Mouse (Mus musculus) neural tube, embryonic 13.5 days (tissue): ENCODE measurements around the gene Angel2. TPM values are rescaled to one million over a fixed set of nuclear protein-coding genes. Genes with fewer than 3 reads are reported as not detected.
A peak's percentile ranks its signal among the peaks of the same experiment; 100 is the strongest.
"Not testable (repeated sequence)": the region's sequence is repeated elsewhere in the genome, so short reads cannot be mapped to it uniquely, and the experiment has no call there.

Experiments
- ATAC-seq: fragments of 200-750 bp; cut with Nextera tagmentation; 2 replicates; pipeline ENCODE4 v1.8.0; 2017; ENCODE audit warnings: low read depth, mild to moderate bottlenecking, moderate TSS enrichment, moderate library complexity
- H3K27ac ChIP-seq: fragments of 300-500 bp; sonication (generic); replicated peaks from 2 replicates; pipeline ENCODE4 v1.5.1; 2015; ENCODE audit warnings: moderate library complexity, mild to moderate bottlenecking, inconsistent platforms
- H3K27me3 ChIP-seq: fragments of 300-500 bp; sonication (generic); 2 replicates; pipeline ENCODE4 v1.6.1; 2015; ENCODE audit warnings: mild to moderate bottlenecking, inconsistent platforms
- H3K36me3 ChIP-seq: fragments of 300-500 bp; sonication (generic); 2 replicates; pipeline ENCODE4 v1.6.1; 2015; ENCODE audit warnings: mild to moderate bottlenecking, inconsistent platforms
- H3K4me1 ChIP-seq: fragments of 300-500 bp; sonication (generic); replicated peaks from 2 replicates; pipeline ENCODE4 v1.6.1; 2015; ENCODE audit warnings: inconsistent platforms
- H3K4me2 ChIP-seq: fragments of 300-500 bp; sonication (generic); 2 replicates; pipeline ENCODE4 v1.6.1; 2015; ENCODE audit warnings: inconsistent platforms, mild to moderate bottlenecking, moderate library complexity
- H3K4me3 ChIP-seq: fragments of 300-500 bp; sonication (generic); 2 replicates; pipeline ENCODE4 v1.5.1; 2015; ENCODE audit warnings: mild to moderate bottlenecking, inconsistent platforms
- H3K9ac ChIP-seq: fragments of 300-500 bp; sonication (generic); 2 replicates; pipeline ENCODE4 v1.6.1; 2015; ENCODE audit warnings: moderate library complexity, mild to moderate bottlenecking, inconsistent platforms
- H3K9me3 ChIP-seq: fragments of 300-500 bp; sonication (generic); 2 replicates; pipeline ENCODE4 v1.6.1; 2016; ENCODE audit warnings: inconsistent platforms
- WGBS: fragments of 180-500 bp; shearing (Covaris S2); methylation state at CpG from one replicate; pipeline ENCODE4 v1.1.7; 2015; 5-methylcytosine and 5-hydroxymethylcytosine counted together
- polyA plus RNA-seq: library from polyadenylated mRNA; unstranded; fragments of >200 nt; fragmentation: Nextera tagmentation; extraction: Ambion mirVana; gene quantifications from 2 replicates; pipeline ENCODE4 v1.2.1, GENCODE M21; 2015

The Angel2 gene
- polyA plus RNA-seq: 51.4 and 63.2 TPM in 2 replicates

GRCm38 (mm10) chr1:190924812-190925211, at the start of gene Angel2:
Gene Angel2 (plus strand): TSS chr1:190925112.
- peaks cover 17% of the 10 kb centered on the region for H3K4me1 ChIP-seq
- not testable (repeated sequence) for H3K4me2 ChIP-seq, ATAC-seq, H3K27me3 ChIP-seq, H3K36me3 ChIP-seq, H3K27ac ChIP-seq, H3K4me3 ChIP-seq, H3K9me3 ChIP-seq, H3K9ac ChIP-seq
- WGBS: 87% methylated on average over 3 of the region's 3 CpGs

GRCm38 (mm10) chr1:190875751-190876150, 49.2 kb upstream of the Angel2 start:
- Histone ChIP-seq H3K9me3 (no peaks in the 10 kb centered on the region), H3K4me1 (no peaks in the 10 kb centered on the region), H3K36me3 (peaks cover 46% of the 10 kb centered on the region), H3K27me3 (no peaks in the 10 kb centered on the region), H3K4me3 (no peak overlapping the region), H3K27ac (no peak overlapping the region), H3K9ac (no peak overlapping the region), H3K4me2 (no peak overlapping the region)
- no peak for ATAC-seq
- 91% methylated on average over 6 of the region's 6 CpGs for WGBS

DNA sequence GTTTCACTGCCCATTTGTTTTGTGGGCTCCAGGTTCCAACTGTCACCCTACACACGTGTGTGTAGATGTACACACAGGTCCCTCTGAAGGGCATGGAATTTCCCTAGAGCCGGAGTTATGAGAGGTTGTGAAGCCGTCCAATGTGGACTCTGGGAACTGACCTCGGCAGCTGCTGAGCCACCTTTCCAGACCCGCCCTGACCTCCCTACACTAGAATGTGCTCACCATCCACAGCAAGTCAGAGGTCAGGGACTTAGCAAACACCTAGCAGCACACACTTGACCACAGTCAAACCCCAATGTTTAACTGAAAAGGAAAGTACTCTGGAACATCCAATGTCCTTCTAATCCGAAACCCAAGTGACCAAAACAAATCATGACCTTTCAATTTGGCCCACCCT, 44.3 kb upstream of the Angel2 start:
- H3K9me3 ChIP-seq: no peaks in the 10 kb centered on the region
- ATAC-seq: no peak
- H3K4me3 ChIP-seq: no peak overlapping the region
- peaks cover 48% of the 10 kb centered on the region for H3K36me3 ChIP-seq
- 92% methylated on average over 6 of the region's 6 CpGs for WGBS
- no peak overlapping the region for H3K27ac ChIP-seq
- H3K27me3 ChIP-seq: no peaks in the 10 kb centered on the region
- no peak overlapping the region for H3K9ac ChIP-seq
- H3K4me1 ChIP-seq: no peaks in the 10 kb centered on the region
- H3K4me2 ChIP-seq: no peak overlapping the region

DNA sequence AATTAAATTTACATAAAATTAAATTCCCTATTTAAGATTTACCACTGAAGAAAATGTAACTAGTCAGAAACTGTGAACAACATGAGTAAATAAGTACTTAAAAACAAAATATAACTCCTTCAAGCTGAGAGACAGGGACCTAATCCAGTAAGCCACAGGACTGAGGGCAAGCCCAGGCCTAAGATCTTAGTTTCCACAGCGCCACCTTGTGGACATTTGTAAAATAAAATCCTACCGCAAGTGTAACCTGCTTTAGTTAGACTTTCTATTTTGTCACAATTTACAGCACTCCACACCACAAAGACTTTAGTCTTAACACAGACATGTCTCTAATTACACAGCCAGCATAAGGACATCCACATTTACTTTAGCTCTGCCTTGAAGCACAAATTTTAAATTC, 43.5 kb upstream of the Angel2 start:
- Histone ChIP-seq H3K4me2 (no peak overlapping the region), H3K4me1 (no peaks in the 10 kb centered on the region), H3K36me3 (peaks cover 46% of the 10 kb centered on the region), H3K9me3 (no peaks in the 10 kb centered on the region), H3K4me3 (no peak overlapping the region), H3K27ac (no peak overlapping the region), H3K9ac (no peak overlapping the region), H3K27me3 (no peaks in the 10 kb centered on the region)
- WGBS: 4% methylated on average over 2 of the region's 2 CpGs
- peak; percentile 53; the same call in 1 of the 2 replicates for ATAC-seq

GRCm38 (mm10) chr1:190886014-190886413, 38.9 kb upstream of the Angel2 start:
- H3K4me1 ChIP-seq: no peaks in the 10 kb centered on the region
- peaks cover 64% of the 10 kb centered on the region for H3K36me3 ChIP-seq
- ATAC-seq: no peak
- no peak overlapping the region for H3K9ac ChIP-seq
- H3K27me3 ChIP-seq: no peaks in the 10 kb centered on the region
- no peak overlapping the region for H3K4me3 ChIP-seq
- WGBS: 84% methylated on average over 4 of the region's 4 CpGs
- no peak overlapping the region for H3K27ac ChIP-seq
- no peaks in the 10 kb centered on the region for H3K9me3 ChIP-seq
- H3K4me2 ChIP-seq: no peak overlapping the region

GRCm38 (mm10) chr1:190888031-190888430, 36.9 kb upstream of the Angel2 start:
- Histone ChIP-seq H3K36me3 (peaks cover 73% of the 10 kb centered on the region), H3K9me3 (no peaks in the 10 kb centered on the region), H3K4me2 (no peak overlapping the region), H3K27ac (no peak overlapping the region), H3K27me3 (no peaks in the 10 kb centered on the region), H3K9ac (no peak overlapping the region), H3K4me1 (no peaks in the 10 kb centered on the region), H3K4me3 (no peak overlapping the region)
- ATAC-seq: no peak
- WGBS: 92% methylated on average over 2 of the region's 2 CpGs

- Histone ChIP-seq H3K9ac (no peak overlapping the region), H3K36me3 (peaks cover 76% of the 10 kb centered on the region), H3K4me3 (no peak overlapping the region), H3K9me3 (no peaks in the 10 kb centered on the region), H3K4me2 (no peak overlapping the region), H3K27me3 (no peaks in the 10 kb centered on the region), H3K27ac (no peak overlapping the region), H3K4me1 (no peaks in the 10 kb centered on the region)
- WGBS: 91% methylated on average over 16 of the region's 16 CpGs
- no peak for ATAC-seq
These were observed 36.3 kb upstream of the Angel2 start for GRCm38 (mm10) chr1:190888646-190889045.

DNA sequence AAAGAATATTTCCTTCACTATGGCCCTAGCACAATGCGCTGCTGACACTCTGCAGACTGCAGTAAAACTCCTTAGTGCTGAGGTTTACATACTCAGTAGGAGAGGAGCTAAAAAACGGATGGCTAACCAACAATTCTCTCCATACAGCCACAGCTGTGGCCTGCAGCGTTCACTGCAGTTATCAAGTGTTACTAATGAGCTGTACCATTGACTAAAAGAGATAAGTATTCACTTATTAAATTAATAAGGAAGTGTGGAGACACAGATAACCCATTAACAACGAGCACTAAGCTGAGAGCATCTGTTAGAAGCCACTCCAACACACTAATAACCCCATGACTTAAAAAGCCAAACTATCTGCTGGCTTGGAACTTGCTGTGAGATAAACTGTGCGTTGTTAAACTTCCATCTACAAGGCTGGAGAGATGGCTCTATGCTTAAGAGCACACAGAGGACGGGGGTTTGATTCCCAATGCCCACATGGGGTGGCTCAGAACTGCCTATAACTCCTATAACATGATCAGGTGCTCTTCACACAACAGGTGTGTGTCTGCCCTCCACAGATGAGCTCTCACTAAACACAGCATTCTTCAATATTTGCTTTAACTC, 31.2 kb upstream of the Angel2 start:
- Histone ChIP-seq H3K4me1 (no peaks in the 10 kb centered on the region), H3K4me3 (no peak overlapping the region), H3K4me2 (no peak overlapping the region), H3K27ac (no peak overlapping the region), H3K9ac (no peak overlapping the region), H3K27me3 (no peaks in the 10 kb centered on the region), H3K36me3 (peaks cover 79% of the 10 kb centered on the region), H3K9me3 (no peaks in the 10 kb centered on the region)
- 76% methylated on average over 6 of the region's 6 CpGs for WGBS
- ATAC-seq: no peak

- H3K36me3 ChIP-seq: peaks cover 58% of the 10 kb centered on the region
- H3K9ac ChIP-seq: no peak overlapping the region
- H3K4me3 ChIP-seq: no peak overlapping the region
- H3K4me2 ChIP-seq: no peak overlapping the region
- no peak for ATAC-seq
- H3K9me3 ChIP-seq: no peaks in the 10 kb centered on the region
- 92% methylated on average over 3 of the region's 3 CpGs for WGBS
- no peak overlapping the region for H3K27ac ChIP-seq
- H3K4me1 ChIP-seq: no peaks in the 10 kb centered on the region
- H3K27me3 ChIP-seq: no peaks in the 10 kb centered on the region
These were observed 26.7 kb upstream of the Angel2 start for GRCm38 (mm10) chr1:190898186-190898585.

GRCm38 (mm10) chr1:190898899-190899575, 25.9 kb upstream of the Angel2 start:
- WGBS: 84% methylated on average over 9 of the region's 9 CpGs
- peaks cover 57% of the 10 kb centered on the region for H3K36me3 ChIP-seq
- no peak for ATAC-seq

DNA sequence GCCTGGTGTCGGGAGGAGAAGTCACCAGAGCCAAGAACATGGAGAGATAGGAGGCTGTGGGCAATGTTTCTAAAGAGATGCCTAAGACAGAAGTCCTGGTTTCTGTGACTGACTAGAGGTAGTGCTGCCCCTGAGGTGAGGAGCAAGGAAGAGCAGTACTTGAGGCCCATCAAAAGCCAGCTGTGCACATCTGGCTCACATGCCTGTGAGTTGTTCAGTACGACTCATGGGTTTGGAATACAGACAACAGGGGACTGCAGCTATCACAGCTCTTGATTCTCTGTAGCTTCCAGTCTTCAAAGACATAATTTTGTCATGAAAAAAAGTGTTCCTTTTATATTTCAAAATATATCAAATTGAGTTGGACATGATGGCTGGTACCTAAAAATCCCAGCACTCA, 23.8 kb upstream of the Angel2 start:
- H3K27me3 ChIP-seq: no peaks in the 10 kb centered on the region
- no peak overlapping the region for H3K27ac ChIP-seq
- 69% methylated on average over 2 of the region's 2 CpGs for WGBS
- no peak for ATAC-seq
- no peaks in the 10 kb centered on the region for H3K9me3 ChIP-seq
- H3K4me3 ChIP-seq: no peak overlapping the region
- no peak overlapping the region for H3K4me2 ChIP-seq
- peaks cover 15% of the 10 kb centered on the region for H3K4me1 ChIP-seq
- H3K36me3 ChIP-seq: peaks cover 59% of the 10 kb centered on the region
- H3K9ac ChIP-seq: no peak overlapping the region

More at GRCm38 (mm10) chr1:190898899-190899575, 25.9 kb upstream of the Angel2 start:
- H3K4me3 ChIP-seq: no peak overlapping the region
- no peaks in the 10 kb centered on the region for H3K27me3 ChIP-seq
- no peak overlapping the region for H3K27ac ChIP-seq
- H3K4me2 ChIP-seq: no peak overlapping the region
- no peak overlapping the region for H3K9ac ChIP-seq
- H3K9me3 ChIP-seq: no peaks in the 10 kb centered on the region
- no peaks in the 10 kb centered on the region for H3K4me1 ChIP-seq

DNA sequence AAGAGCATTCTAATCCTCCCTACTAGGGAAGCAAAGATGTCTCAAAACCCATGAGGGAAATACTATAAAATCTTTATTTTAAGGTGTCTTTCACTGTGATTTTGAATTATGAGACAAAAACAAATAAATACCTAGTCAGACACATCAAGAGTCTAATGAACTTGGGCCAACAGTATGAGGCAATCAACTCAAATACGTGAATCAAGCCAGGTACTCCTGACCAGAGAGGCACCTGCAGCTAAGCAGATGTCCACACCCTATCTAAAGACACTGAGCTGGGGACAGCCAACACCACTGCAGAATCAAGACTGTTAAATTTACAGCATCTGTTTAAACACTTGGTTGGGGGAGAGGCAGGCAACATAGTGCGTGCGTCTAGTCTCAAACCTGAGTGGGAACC, 20.8 kb upstream of the Angel2 start:
- WGBS: 91% methylated on average over 3 of the region's 3 CpGs

GRCm38 (mm10) chr1:190904714-190905113, 20.2 kb upstream of the Angel2 start:
- no peak for ATAC-seq

More for the DNA sequence above, 20.8 kb upstream of the Angel2 start:
- H3K4me3 ChIP-seq: no peak overlapping the region
- H3K27ac ChIP-seq: no peak overlapping the region
- H3K4me1 ChIP-seq: peaks cover 27% of the 10 kb centered on the region
- no peak overlapping the region for H3K9ac ChIP-seq
- H3K36me3 ChIP-seq: peaks cover 33% of the 10 kb centered on the region
- no peak for ATAC-seq
- H3K4me2 ChIP-seq: no peak overlapping the region
- H3K9me3 ChIP-seq: no peaks in the 10 kb centered on the region
- no peaks in the 10 kb centered on the region for H3K27me3 ChIP-seq

More at GRCm38 (mm10) chr1:190904714-190905113, 20.2 kb upstream of the Angel2 start:
- peak overlapping the region; percentile 62; the same call in 1 of the 2 replicates for H3K27ac ChIP-seq
- H3K36me3 ChIP-seq: peaks cover 28% of the 10 kb centered on the region
- H3K9ac ChIP-seq: no peak overlapping the region
- no peak overlapping the region for H3K4me2 ChIP-seq
- H3K4me3 ChIP-seq: no peak overlapping the region
- peaks cover 32% of the 10 kb centered on the region for H3K4me1 ChIP-seq
- WGBS: 91% methylated on average over 16 of the region's 16 CpGs
- no peaks in the 10 kb centered on the region for H3K27me3 ChIP-seq
- no peaks in the 10 kb centered on the region for H3K9me3 ChIP-seq
